Mouse (Mus musculus) CD4-positive, CD25-positive, alpha-beta regulatory T cell, adult 2 months (primary cell): ENCODE measurements at regions not wholly inside any gene's neighbourhood (a gene's known extent, or its start where the extent isn't known, plus 50 kb on each side); places are given as distances from the start of the nearest gene placed in this dataset.

Source experiments
- DNase-seq: peaks from one replicate; pipeline ENCODE4 v3.0.0-alpha.2; 2012; ENCODE audit warnings: low read depth, low spot score

DNA sequence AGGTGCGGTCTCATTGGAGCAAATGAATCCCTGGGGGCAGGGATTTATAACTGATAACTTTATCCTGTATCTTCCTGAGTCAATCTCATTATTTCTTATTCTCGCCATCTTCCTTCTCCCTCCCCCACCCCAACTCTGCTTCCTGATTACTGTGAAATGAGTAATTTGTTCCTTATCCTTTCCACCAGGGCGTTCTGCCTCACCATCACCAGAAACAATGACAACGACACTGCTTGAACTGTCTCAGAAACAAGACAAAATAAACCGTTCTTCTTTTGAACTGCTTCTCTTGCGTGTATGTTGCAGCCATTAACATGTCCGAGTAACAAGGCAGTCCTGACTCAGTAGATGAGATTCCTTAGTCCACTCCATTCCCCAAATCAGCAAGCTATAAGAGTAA lies 246.0 kb upstream of the Trib2 start:
- DNase-seq: no peak

DNA sequence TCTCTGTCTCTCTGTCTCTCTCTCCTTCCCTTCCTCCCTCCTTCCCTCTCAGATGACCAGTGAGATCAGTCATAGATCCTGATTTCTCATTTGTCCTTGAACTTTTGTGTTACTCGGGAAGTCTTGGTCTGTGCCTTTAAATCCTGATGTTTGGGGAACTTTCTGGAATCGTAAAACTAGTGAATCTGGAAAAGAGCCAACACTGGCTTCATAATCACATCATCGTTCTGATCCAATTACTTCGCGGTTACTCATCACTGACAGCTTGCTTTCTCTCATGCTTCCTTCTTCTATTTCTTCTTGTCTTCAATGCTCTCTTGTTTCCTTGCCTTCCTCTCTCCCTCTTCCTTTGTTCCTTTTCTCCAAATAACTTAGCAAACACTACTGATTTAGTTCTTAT lies 243.7 kb upstream of the Trib2 start:
- DNase-seq: no peak

DNA sequence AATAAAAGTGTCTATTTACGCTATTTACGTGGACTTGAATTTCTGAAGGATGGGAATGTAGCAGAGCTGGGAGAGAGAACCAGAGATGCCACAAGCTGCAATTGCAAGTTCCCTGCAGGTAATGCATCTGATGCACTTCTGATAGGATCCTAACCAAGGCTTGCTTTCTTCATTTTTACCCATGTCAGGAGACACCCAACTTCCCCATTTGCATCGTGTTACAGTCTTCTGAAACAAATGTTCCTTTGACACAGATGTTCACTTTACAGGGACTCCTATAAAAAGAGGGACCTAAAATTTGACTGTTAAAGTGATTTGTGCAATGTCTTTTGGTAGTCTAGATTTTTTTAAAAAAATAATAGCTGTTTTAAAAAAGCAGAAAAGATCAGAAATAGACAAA lies 241.5 kb upstream of the Trib2 start:
- no peak for DNase-seq

DNA sequence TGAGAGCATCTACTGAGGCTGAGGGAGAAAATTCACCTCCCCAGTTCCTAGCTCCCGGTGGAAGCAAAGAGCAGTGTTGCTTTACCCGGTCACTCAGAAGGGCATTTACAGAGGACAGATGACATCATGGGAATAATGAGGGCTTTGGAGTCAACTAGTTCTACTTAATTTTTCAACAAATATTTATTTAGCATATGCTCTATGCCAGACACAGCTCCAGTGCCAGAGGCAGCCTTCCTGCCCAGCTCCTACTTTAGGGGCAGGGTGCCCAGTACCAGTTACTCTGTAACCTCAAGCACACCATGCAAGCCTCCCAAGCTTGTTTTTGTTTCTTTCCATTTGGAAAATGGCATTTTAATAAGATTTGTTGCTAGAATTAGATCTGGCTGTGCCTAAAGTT lies 240.1 kb upstream of the Trib2 start:
- DNase-seq: no peak

DNA sequence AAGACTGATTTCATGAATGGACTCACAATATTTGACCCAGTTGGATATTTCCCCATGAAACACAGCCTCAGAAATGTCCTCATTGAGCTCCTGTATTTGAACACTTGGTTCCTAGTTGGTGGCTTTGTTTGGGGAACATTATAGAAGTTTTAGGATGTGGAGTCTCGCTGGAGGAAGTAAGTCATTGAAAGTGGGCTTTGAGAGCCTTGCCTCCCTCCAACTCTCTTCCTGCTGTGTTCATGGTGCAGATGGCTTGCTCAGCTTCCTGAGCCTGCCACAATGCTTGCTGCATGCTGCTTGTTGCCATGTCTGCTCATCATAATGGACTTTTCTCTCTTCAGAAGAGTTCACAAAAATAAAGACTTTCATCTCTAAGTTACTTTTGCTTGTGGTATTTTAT lies 239.5 kb upstream of the Trib2 start:
- peak; percentile 10 for DNase-seq

DNA sequence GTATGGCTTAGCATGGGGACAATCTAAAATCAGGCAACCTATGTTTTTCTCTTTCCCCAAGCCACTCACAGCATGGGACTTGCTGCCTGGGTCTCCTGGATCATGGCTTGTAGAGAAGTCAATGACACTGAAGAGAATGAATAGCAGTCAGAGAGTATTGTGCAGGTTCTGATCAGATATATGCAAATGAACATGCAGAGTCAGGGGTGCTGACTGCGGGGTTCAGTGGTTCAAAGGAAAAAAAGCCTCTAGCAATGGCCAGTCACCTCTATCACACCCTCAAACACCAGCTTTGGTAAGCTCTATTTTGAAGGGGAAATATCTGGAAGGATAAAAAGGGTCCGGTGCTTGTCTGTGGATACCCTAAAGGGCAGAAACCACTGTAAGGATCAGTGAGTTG lies 237.9 kb upstream of the Trib2 start:
- no peak for DNase-seq

DNA sequence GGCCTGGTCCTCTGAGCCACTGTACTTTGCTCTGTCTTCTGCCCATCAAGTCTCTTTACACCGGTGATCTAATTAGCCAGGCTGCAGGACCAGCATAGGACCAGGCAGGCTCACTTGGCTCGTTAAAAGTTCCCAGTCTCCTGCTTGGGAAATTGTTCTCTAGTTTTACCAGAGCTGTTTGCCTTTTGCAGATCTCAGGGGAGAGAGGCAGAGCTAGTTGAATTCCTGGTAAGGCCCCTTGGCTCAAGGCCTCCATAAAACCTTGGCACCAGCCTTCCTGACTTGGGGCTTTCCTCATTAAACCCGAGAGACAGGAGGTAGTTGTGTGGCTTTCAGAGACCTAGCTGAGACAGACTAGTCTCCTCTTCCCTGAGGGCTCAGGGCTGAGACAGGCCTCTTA lies 237.0 kb upstream of the Trib2 start:
- DNase-seq: no peak

DNA sequence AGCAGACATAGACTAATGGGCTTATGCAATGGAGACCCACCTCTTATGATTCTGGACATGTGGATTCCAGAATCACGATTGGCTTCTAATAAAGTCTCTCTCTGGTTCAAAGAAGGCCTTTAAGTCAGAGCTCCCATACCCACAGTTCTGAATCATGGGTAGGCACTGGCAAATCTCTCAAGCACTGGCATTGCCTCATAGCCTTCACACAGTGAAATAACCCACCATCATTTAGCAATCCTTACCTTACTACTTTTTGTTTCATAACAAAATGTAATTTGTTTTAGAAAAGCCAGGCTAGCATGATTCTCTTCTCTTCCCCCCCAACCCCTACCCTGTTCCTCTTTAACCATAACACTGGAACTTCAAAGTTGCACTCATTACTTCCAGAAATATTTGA lies 236.3 kb upstream of the Trib2 start:
- no peak for DNase-seq

DNA sequence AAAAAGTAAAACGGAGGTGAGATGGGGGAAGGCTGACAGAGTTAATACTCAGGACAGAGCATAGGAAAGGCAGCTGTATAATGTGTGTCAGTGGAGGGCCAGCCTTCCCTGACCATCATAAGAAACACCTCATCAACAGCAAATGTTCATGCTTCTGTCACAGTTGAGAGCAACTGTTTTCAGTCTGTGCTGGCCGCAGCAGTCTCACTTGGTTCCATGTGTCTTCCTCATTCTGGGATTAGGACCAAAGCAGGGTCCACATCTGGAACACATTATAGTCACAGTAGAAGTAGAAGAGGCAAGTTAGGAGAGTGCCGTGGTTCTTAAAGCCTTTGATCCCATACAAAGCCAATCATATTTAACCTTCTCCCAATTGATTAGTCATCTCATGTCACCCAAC lies 235.6 kb upstream of the Trib2 start:
- DNase-seq: no peak

DNA sequence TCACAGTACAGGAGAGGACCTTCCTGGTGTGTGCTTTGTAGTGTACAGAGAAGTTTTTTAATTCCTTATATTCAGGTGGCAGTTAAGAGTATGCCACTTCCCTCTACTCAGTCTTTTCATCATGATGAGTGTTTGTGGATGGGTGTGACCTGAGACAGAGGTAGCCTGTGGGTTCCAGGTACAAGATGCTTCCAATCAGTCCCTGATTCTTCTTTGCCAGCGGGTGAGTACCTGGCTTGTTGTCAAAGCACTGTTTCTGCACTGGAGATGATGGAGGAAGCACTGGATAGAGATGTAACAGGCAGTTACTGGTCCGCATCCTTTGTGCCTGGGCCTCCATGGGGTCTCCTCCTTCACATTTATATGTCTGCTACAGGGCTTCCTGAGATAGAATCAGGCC lies 234.7 kb upstream of the Trib2 start:
- DNase-seq: no peak

DNA sequence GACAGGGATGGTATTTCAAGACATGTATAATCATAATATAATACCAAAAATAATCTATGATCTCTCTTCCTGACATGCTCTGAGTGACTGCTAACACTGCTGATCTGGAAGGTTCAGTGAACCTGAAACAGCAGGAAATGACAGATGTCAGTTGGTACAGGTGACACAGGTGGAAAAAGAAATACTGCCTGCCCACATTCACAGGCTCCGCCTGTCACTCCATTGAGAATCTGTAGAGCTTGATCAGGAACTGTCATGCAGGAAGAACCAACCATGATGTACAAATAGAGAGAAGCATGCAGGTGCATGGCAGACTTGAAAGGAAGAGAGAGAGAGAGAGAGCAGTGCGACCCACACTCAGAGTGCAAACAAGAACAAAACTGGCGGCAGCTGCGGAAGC lies 232.8 kb upstream of the Trib2 start:
- DNase-seq: peak; percentile 71

DNA sequence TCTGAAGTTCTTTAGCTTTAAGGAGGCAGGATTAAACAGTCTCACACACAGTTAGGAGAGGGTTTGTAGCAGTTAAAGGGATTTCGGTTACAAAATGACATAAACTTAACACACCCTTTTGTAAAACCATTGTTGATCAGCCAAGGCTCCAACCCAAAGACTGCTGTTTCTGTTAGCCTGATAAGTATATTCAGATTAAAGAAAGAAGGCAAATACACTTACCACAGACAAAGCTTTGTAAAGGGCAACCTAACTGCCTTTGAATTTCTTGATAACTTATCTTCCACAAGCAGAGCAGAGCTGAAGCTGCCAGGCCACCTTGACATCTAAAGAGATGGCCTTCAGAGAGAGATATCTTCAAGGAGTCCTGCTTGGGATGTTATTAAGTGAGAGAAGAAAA lies 229.9 kb upstream of the Trib2 start:
- no peak for DNase-seq

DNA sequence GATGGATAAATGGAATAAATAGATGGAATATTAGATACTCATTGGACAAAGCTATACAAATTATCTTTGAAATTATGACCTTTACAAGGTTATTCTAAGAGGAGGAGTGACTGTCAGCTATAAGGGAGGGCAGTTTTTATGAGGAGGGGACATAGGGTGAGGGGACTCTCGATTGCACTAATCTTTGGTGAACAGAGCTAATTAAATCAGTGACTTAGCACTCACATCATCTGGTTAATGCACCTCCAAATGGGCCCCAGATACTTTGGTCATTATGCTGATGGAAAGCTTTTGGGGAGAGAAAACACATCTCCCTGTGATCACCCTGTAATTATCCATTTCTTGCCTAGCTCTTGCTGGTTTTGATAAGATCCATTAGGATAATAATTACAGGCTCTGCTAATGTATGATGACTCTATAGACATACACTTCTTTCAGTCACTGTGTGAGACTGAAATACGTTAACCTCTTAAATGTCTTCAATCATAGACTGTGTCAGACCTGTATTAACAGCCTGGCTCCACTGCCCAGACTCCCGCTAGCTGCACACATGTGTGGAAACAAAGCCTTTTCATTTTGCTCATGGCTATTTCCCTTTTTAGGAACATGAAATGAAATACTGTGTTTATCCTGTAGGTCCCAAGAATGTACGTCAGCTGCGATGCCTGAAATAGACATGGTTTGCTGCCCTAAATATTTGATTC lies 229.2 kb upstream of the Trib2 start:
- DNase-seq: no peak

DNA sequence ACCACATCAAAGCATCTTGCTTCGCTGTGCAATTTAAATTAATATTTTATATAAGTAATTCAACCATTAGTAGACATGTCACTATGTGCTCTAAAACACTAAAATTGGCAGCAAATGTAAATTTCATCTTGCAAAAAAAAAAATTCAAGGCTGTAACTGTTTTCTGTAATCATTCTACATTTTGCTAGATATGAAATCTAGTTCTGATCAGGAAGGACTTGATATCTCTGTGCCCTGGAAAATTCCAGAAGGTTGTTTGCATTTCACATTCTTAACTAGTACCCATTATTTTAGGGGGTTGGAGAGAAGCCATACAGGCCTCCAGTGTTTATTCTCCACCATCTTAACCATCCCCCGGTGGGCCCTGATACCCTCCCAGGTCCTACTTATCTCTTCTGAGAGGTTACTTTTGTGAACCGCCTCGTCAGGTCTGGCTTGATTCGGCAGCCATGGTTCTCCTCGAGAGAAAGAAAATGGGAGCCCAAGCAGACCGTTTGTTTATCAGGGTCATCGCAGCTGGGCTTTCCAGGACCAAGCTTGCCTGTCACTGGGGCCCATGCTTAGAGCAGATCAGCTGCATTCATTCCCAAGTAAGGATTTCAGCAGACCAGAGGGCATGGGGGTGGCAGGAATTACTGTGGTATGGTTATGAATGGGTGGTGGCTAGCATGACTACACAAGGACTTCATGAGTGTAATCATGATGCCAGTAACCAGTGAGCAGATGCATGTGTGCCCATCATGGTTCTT lies 226.9 kb upstream of the Trib2 start:
- DNase-seq: no peak

DNA sequence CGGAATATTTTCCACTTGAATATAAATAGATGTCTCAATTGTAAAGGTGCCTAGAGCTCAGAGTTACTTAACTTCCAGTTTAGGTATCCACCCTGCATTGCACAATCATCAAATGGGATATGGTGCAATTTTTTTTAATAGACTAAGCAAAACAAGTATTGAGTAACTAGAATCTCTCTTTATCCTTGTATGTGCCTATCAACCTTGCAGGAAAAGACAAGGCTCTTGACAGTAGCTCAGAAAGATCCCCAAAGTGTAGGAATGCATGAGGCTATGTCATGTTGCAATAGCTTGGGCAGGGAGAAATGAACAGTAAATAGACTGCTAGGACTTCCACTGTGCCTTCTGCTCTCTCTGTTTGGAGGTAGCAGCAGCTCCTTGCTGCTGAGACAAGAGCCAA lies 225.6 kb upstream of the Trib2 start:
- no peak for DNase-seq

DNA sequence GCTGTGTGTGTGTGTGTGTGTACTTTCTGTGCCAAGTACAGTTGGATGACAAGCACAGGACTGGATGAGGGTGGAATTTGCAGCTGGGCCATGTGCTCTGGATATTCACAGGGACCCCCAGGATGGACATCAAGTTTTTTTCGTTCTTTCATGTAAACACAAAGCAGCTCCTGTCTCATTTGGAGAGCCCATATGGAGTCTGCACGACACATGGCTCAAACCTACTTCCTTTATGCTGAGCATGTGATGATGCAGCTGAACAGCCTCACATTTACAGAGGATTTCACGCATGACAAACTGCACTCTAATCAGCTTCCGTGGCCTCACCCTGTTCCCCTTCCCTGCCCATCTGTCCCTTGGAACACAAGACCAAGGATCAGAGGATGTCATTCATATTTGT lies 224.4 kb upstream of the Trib2 start:
- no peak for DNase-seq

DNA sequence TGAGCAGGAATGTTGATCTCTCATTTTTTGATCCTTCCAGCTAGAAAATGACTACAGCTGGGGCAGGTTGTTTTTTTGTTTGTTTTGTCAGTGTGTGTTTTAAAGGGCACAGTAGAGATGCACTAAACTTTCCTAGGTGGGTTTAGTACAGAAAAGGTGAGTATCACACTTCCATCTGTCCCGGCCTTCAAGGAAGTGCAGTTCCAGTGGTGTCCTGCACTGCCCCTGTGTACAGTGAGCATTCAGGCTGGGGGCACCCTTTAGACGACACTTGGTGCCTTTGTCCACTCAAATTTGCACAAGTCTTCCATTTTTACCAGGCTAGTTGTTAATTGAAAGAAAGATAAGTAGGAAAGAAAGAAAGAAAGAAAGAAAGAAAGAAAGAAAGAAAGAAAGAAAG lies 218.8 kb upstream of the Trib2 start:
- no peak for DNase-seq

DNA sequence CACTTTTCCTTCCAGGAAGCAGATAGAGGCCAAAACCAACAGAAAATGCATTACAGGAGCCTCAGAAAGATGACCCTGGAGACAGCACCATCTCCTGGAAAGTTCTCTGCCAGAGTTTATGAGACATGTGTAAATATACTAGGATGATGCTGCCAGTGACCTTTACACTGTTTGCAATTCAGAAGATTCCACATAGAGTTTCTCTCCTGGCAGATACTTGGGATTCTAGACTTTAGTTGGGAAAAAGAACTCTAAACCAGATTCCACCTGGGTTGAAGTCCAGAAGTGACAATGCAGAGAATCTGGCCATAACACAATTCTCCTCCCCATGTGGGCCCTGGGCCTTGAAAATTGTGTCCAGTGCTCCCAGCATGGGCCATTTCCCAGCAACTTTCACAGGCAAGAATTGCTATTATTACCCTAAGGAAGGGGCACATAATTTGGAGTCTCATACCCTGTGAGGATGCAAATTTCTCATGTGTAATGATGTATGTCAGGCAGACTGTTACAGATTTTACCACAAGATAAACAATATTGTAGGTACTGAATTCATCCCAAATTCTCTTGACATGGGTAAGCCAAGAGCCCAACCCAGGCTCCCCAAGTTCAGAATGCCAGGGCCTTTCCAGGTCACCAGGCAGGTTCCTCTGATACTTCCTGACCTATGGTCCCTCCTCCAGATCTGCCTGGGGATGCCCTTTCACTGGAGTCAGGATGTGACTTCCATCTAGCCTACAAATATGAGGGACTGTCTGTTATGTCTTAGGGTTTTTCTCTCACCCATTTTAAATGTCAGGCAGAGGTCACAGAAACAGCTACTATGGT lies 218.2 kb upstream of the Trib2 start:
- no peak for DNase-seq

DNA sequence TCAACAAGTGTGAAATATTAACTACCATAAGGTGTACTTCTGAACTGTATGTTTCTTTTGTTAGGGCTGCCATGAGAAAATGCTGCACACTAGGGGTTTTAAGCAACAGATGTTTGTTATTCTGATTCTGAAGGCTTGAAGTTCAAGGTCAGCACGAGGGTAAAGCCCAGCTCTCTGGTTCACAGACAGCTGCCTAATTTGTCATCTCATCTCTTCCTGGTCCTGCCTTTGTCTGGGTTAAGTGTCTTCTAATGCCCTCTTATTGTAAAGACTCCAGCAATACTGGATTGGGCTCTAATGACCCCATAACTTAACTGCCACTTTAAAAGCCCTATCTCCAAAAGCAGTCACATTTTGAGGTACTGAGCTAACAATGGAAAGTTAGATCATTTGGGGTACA lies 209.9 kb upstream of the Trib2 start:
- DNase-seq: no peak

DNA sequence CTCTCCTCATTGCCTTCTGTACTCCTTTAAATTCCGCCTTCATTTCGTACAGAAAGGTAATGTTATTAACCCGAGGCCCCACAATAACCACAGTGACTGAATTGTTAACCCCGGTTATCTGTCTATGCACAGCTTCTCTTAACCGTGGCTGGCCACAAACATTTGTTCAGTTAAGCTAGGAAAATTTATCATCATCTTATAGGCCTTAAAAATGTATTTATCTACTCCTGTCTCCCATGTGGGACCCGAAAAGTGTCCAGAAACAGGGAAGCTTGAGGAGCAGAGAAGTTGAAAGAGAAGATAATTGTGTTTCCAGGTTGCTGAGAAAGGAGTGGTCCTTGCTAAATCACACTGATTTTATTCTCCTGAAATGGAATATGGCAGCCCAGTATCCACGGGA lies 206.6 kb upstream of the Trib2 start:
- no peak for DNase-seq

DNA sequence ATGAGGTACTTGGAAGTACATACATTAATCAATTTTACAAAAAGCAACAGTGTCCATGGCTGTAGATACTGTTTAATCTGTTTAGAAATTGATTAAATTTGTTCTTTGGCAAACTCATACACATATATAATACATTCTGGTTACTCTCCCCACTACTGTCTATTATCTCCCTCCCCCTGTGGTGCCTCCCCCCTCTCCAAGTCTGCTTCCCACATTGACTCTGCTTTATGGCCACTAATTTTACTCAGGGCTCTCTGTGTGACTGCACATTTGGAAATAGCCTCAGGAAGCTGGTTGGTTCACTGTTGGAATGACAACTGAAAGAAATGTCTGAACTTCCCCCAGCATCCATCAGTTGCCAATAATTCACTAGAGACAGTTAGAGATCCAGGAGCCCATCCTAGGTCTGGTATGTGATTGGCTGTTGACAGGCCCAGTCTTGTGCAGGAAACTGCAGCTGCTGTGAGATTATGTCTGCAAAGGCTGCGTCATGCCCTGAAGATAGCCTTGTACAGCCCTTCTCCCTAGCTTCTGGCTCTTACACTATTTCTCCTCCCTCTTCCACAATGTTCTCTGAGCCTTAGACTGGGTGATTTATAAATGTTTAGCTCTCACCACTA lies 204.6 kb upstream of the Trib2 start:
- DNase-seq: no peak

DNA sequence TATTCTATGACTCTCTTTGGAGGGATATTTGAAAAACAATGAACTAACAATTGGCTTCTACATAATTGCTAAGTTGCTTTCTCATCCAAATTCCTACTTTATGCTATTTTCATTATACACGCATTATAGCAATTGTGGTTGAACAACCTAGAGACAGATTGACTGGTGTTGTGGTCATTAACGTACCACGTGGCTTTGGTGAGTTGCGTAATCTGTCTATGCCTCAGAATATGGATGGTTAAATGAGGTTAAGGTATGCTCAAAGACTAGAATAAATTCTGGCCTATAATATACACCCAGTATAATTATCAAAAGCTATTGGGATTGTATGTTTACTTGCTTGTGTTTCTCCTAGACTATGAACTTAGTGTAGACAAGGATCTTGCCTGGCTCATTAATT lies 201.5 kb upstream of the Trib2 start:
- DNase-seq: no peak
